Comparison of ENCODE assay signal across 10 mouse cellular contexts in the genomic region with DNA sequence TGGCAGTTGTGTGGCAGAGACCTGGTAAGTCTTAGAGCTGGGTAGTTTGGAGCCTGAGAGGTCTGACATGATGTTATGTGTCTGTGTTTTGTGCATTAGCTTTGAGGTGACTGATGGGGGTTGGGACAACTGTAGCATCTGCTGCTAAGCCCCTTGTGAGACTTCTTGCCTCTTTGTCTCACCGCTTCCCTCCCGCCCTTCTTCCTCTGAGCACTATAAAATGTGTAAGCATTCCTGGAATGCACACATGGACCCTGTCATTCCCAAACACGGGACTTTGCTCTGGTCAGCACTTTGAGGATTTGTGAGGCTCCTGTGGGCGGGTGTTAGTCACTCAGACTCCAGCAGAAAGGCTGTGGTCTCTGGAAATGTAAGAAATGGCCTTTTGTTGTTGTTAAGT. TPM values are rescaled to one million over a fixed set of nuclear protein-coding genes. Genes with fewer than 3 reads are reported as not detected.
A peak's percentile ranks its signal among the peaks of the same experiment; 100 is the strongest.
DNase-seq lines count a peak whose midpoint lies in the region; ATAC-seq and TF ChIP-seq lines count a peak whose summit lies in the region.
"Had no signal": no experiment of that assay in that cellular context is flagged by ENCODE, and none has a peak within 500 bp of the region (broad histone marks: within the 10 kb centered on the region; RNA-seq: fewer than 3 reads in every experiment).

No protein-coding gene starts in this region.

- peak; percentile 82 for ATAC-seq in intestine, embryonic 14.5 days (replicated peaks; ENCODE audit: low FRiP score, low TSS enrichment, low read depth)
- no peak for ATAC-seq in liver, embryonic 13.5 days (ENCODE audit: low read depth)

- H3K27me3 ChIP-seq in heart, embryonic 10.5 days (ENCODE audit: insufficient read depth, poor library complexity, severe bottlenecking) = no peaks in the 10 kb centered on the region
- H3K27me3 ChIP-seq in intestine, embryonic 14.5 days (replicated peaks; ENCODE audit: control insufficient read depth, insufficient read depth, low read length) = no peaks in the 10 kb centered on the region
- no peaks in the 10 kb centered on the region for H3K27me3 ChIP-seq in liver, embryonic 13.5 days

- H3K36me3 ChIP-seq in heart, embryonic 10.5 days = no peaks in the 10 kb centered on the region
- H3K36me3 ChIP-seq in intestine, embryonic 14.5 days (ENCODE audit: control insufficient read depth, insufficient read depth, low read length) = no peaks in the 10 kb centered on the region
- no peaks in the 10 kb centered on the region for H3K36me3 ChIP-seq in liver, embryonic 13.5 days

- no peak for TF ChIP-seq CTCF in layer of hippocampus, adult 2 months (conservative IDR thresholded peaks at IDR 0.05)

- H3K4me3 ChIP-seq in heart, embryonic 10.5 days = no peak overlapping the region
- no peak overlapping the region for H3K4me3 ChIP-seq in intestine, embryonic 14.5 days (ENCODE audit: low read depth, low read length)
- H3K4me3 ChIP-seq in liver, embryonic 13.5 days (replicated peaks) = no peak overlapping the region
- H3K4me3 ChIP-seq in layer of hippocampus, adult 2 months = no peak overlapping the region

- H3K4me1 ChIP-seq in heart, embryonic 10.5 days = peaks cover 94% of the 10 kb centered on the region
- peaks cover 85% of the 10 kb centered on the region for H3K4me1 ChIP-seq in intestine, embryonic 14.5 days (replicated peaks; ENCODE audit: control insufficient read depth, insufficient read depth, low read length)
- H3K4me1 ChIP-seq in liver, embryonic 13.5 days (replicated peaks) = peaks cover 89% of the 10 kb centered on the region

- H3K9ac ChIP-seq in intestine, embryonic 14.5 days (ENCODE audit: low read length) = no peak overlapping the region
- H3K9ac ChIP-seq in liver, embryonic 13.5 days = no peak overlapping the region
- H3K9ac ChIP-seq: liver, embryonic 14.5 days had no signal

- intact Hi-C loops in heart, postnatal 14 days (cut with DNase I) = no loop called here

- H3K9me3 ChIP-seq in heart, embryonic 10.5 days = no peaks in the 10 kb centered on the region
- H3K9me3 ChIP-seq in intestine, embryonic 14.5 days (ENCODE audit: control insufficient read depth, low read length) = no peaks in the 10 kb centered on the region
- no peaks in the 10 kb centered on the region for H3K9me3 ChIP-seq in liver, embryonic 13.5 days (replicated peaks)

- peak; percentile 81 for DNase-seq in heart, embryonic 10.5 days (ENCODE audit: low spot score)
- no peak for DNase-seq in heart, postnatal 14 days
- DNase-seq in R1 (ENCODE audit: low read depth, low spot score) = peak; percentile 63
- peak; percentile 72 for DNase-seq in intestine, embryonic 14.5 days (ENCODE audit: low spot score)
- DNase-seq in liver, embryonic 13.5 days = no peak
- no peak for DNase-seq in adipocyte (ENCODE audit: low spot score)
- DNase-seq in layer of hippocampus, adult 2 months (ENCODE audit: low spot score in 2 of 2) = no peak
- DNase-seq in ovary, postnatal 10 days (ENCODE audit: low spot score) = no peak
- DNase-seq: cerebellum, adult 11-12 months had no signal

- peak overlapping the region; percentile 16; the same call in 1 of the 2 replicates for H3K4me2 ChIP-seq in intestine, embryonic 14.5 days (ENCODE audit: low read length)
- no peak overlapping the region for H3K4me2 ChIP-seq in liver, embryonic 13.5 days

- whole genome bisulfite sequencing in heart, embryonic 10.5 days = 12% methylated on average over 4 of the region's 4 CpGs
- WGBS in intestine, embryonic 14.5 days = 9% methylated on average over 4 of the region's 4 CpGs
- 44% methylated on average over 4 of the region's 4 CpGs for WGBS in liver, embryonic 13.5 days (ENCODE audit: insufficient replicate concordance)

- peak overlapping the region; percentile 81 for H3K27ac ChIP-seq in heart, embryonic 10.5 days
- H3K27ac ChIP-seq in intestine, embryonic 14.5 days (ENCODE audit: low read depth) = peak overlapping the region; percentile 91
- H3K27ac ChIP-seq in liver, embryonic 13.5 days = peak overlapping the region; percentile 39; the same call in 1 of the 2 replicates
- H3K27ac ChIP-seq in layer of hippocampus, adult 2 months = no peak overlapping the region
- H3K27ac ChIP-seq: liver, embryonic 14.5 days had no signal

RNA-seq across cellular contexts. Expression of a gene that starts 36.7 kb away (rescaled TPM):
- 129 and 153 TPM in 2 replicates for polyA plus RNA-seq in heart, embryonic 10.5 days (2016; fragmentation: Nextera tagmentation; extraction: Ambion mirVana)
- 10 to 100 TPM; 48.7 to 54.9 TPM for total RNA-seq in heart, postnatal 14 days (2021)
- 178 and 186 TPM in 2 replicates for polyA plus RNA-seq in intestine, embryonic 14.5 days (2014; fragmentation: Nextera tagmentation; extraction: Ambion mirVana)
- polyA plus RNA-seq in liver, embryonic 13.5 days (2015; fragmentation: Nextera tagmentation; extraction: Ambion mirVana) = 28.7 and 36.1 TPM in 2 replicates
- total RNA-seq in layer of hippocampus, adult 2 months (2021) = 100 to 1,000 TPM; 107 to 115 TPM

Comparison
In these comparisons a context has a peak if more than half of its experiments do, and no peak if none do; other contexts are left out.
1. DNase-seq: peak in heart, embryonic 10.5 days (single experiment), R1 (single experiment) and intestine, embryonic 14.5 days (single experiment); none in heart, postnatal 14 days (0 of 2), liver, embryonic 13.5 days (single experiment), adipocyte (single experiment), layer of hippocampus, adult 2 months (0 of 2) and ovary, postnatal 10 days (single experiment).